Mouse (Mus musculus): ENCODE data around the gene Nol6. TPM values are rescaled to one million over a fixed set of nuclear protein-coding genes. Genes with fewer than 3 reads are reported as not detected.

The Nol6 gene
- polyA plus RNA-seq, 1 experiment = 15.9 TPM

- peaks cover 7% of the 10 kb centered on the region for H3K4me1 ChIP-seq (ENCODE audit: control insufficient read depth, insufficient read depth, low read length)
Observed at GRCm38 (mm10) chr4:41102901-41103300, 21.4 kb downstream of the Nol6 start.

GRCm38 (mm10) chr4:41100986-41101385 lies 23.3 kb downstream of the Nol6 start:
- H3K27ac ChIP-seq (ENCODE audit: control insufficient read depth, insufficient read depth, low read depth, low read length) = no peak overlapping the region
- no peaks in the 10 kb centered on the region for H3K36me3 ChIP-seq (ENCODE audit: control insufficient read depth, insufficient read depth, low read length)
- H3K27me3 ChIP-seq (ENCODE audit: control insufficient read depth, insufficient read depth, low read length) = no peaks in the 10 kb centered on the region; the same call in 1 of the 2 replicates
- peaks cover 11% of the 10 kb centered on the region for H3K4me1 ChIP-seq (ENCODE audit: control insufficient read depth, insufficient read depth, low read length)
- TF ChIP-seq POLR2A (IDR thresholded peaks at IDR 0.05; ENCODE audit: control insufficient read depth, low read depth, low read length) (no peak), CTCF (IDR thresholded peaks at IDR 0.05; ENCODE audit: control insufficient read depth, insufficient read depth, insufficient replicate concordance, low read depth, low read length) (no peak)
- H3K4me3 ChIP-seq (ENCODE audit: control insufficient read depth, low read depth, low read length) = no peak overlapping the region

More at GRCm38 (mm10) chr4:41102901-41103300, 21.4 kb downstream of the Nol6 start:
- no peak for TF ChIP-seq CTCF (IDR thresholded peaks at IDR 0.05; ENCODE audit: control insufficient read depth, insufficient read depth, insufficient replicate concordance, low read depth, low read length)
- TF ChIP-seq POLR2A (IDR thresholded peaks at IDR 0.05; ENCODE audit: control insufficient read depth, low read depth, low read length) = no peak
- Histone ChIP-seq H3K36me3 (ENCODE audit: control insufficient read depth, insufficient read depth, low read length) (no peaks in the 10 kb centered on the region), H3K4me3 (ENCODE audit: control insufficient read depth, low read depth, low read length) (no peak overlapping the region), H3K27me3 (ENCODE audit: control insufficient read depth, insufficient read depth, low read length) (no peaks in the 10 kb centered on the region), H3K27ac (ENCODE audit: control insufficient read depth, insufficient read depth, low read depth, low read length) (no peak overlapping the region)

GRCm38 (mm10) chr4:41098577-41098951 lies 25.7 kb downstream of the Nol6 start:
- TF ChIP-seq POLR2A (IDR thresholded peaks at IDR 0.05; ENCODE audit: control insufficient read depth, low read depth, low read length) = no peak
- TF ChIP-seq CTCF (IDR thresholded peaks at IDR 0.05; ENCODE audit: control insufficient read depth, insufficient read depth, insufficient replicate concordance, low read depth, low read length) = no peak
- Histone ChIP-seq H3K27ac (ENCODE audit: control insufficient read depth, insufficient read depth, low read depth, low read length) (no peak overlapping the region), H3K4me3 (ENCODE audit: control insufficient read depth, low read depth, low read length) (peak overlapping the region; percentile 39), H3K36me3 (ENCODE audit: control insufficient read depth, insufficient read depth, low read length) (no peaks in the 10 kb centered on the region), H3K4me1 (ENCODE audit: control insufficient read depth, insufficient read depth, low read length) (peaks cover 15% of the 10 kb centered on the region), H3K27me3 (ENCODE audit: control insufficient read depth, insufficient read depth, low read length) (no peaks in the 10 kb centered on the region; the same call in 1 of the 2 replicates)

DNA sequence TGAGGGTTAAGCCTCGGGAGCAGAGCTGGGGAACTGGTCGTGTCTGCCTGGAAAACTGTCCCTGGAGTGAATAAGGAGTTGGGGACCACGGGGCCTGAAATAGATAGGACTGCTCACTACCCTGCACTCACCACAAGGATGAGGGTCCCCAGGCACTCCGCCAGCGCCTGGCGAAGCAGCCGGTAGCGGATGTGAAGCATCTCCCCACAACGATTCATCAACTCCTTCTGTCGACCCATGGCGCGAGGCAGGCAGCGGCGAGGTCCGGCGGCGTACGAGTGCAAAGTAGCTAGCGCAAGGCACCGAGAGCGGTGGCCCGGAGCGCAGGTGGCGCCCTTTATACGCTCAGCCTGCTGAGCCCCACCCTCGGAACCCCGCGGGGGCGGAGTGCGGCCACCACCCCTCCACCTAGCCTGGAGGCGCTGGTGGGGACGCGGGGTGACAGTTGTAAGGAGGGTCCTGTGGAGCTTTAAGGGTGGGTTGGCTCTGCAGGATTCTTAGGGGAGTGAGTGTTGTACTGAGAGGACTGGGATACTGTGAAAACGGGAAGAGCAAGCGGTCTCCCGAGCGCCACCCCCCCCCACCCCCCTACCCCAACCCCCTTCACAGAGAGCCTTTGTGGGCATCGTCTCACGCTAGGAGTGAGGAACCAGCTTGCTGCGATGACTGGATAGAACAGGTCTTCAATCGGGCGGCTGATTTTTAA lies 26.2 kb downstream of the Nol6 start, which contains the start of gene Aqp3:
Aqp3 (minus strand) TSS at position 313 of the 706 bp plus-strand sequence.
- no peak for TF ChIP-seq POLR2A (IDR thresholded peaks at IDR 0.05; ENCODE audit: control insufficient read depth, low read depth, low read length)
- no peak for TF ChIP-seq CTCF (IDR thresholded peaks at IDR 0.05; ENCODE audit: control insufficient read depth, insufficient read depth, insufficient replicate concordance, low read depth, low read length)
- peaks cover 18% of the 10 kb centered on the region for H3K4me1 ChIP-seq (ENCODE audit: control insufficient read depth, insufficient read depth, low read length)
- no peaks in the 10 kb centered on the region; the same call in 1 of the 2 replicates for H3K27me3 ChIP-seq (ENCODE audit: control insufficient read depth, insufficient read depth, low read length)
- no peak within 1 kb of the TSS for H3K27ac ChIP-seq (ENCODE audit: control insufficient read depth, insufficient read depth, low read depth, low read length)
- no peaks in the 10 kb centered on the region for H3K36me3 ChIP-seq (ENCODE audit: control insufficient read depth, insufficient read depth, low read length)
- peak within 1 kb of the TSS; percentile 61 for H3K4me3 ChIP-seq (ENCODE audit: control insufficient read depth, low read depth, low read length)

- Histone ChIP-seq H3K36me3 (ENCODE audit: control insufficient read depth, insufficient read depth, low read length) (no peaks in the 10 kb centered on the region), H3K27me3 (ENCODE audit: control insufficient read depth, insufficient read depth, low read length) (no peaks in the 10 kb centered on the region; the same call in 1 of the 2 replicates), H3K4me3 (ENCODE audit: control insufficient read depth, low read depth, low read length) (peak overlapping the region; percentile 61), H3K27ac (ENCODE audit: control insufficient read depth, insufficient read depth, low read depth, low read length) (no peak overlapping the region), H3K4me1 (ENCODE audit: control insufficient read depth, insufficient read depth, low read length) (peaks cover 18% of the 10 kb centered on the region)
- TF ChIP-seq POLR2A (IDR thresholded peaks at IDR 0.05; ENCODE audit: control insufficient read depth, low read depth, low read length) (no peak), CTCF (IDR thresholded peaks at IDR 0.05; ENCODE audit: control insufficient read depth, insufficient read depth, insufficient replicate concordance, low read depth, low read length) (no peak)
Observed at GRCm38 (mm10) chr4:41097381-41097780, 26.9 kb downstream of the Nol6 start.

DNA sequence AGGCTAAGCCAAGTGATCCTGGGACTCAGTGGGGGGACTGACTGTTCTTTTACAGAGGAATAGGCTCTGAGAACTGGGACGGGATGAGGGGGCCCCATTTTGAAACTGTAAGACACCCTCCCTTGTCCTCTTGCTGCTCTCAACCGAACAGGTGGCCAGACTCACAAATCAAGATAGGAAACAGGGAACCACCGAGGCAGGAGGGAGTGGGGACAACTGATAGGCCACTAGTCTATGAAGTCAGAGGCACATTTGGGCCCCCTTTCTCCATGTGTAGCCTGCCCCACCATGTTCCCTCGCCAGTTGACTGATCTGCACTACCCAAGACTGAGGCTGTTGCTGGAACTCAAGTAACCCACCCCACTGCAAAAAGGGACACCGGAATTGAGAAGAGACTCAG lies 27.5 kb downstream of the Nol6 start:
- Histone ChIP-seq H3K27me3 (ENCODE audit: control insufficient read depth, insufficient read depth, low read length) (no peaks in the 10 kb centered on the region; the same call in 1 of the 2 replicates), H3K4me3 (ENCODE audit: control insufficient read depth, low read depth, low read length) (no peak overlapping the region), H3K27ac (ENCODE audit: control insufficient read depth, insufficient read depth, low read depth, low read length) (no peak overlapping the region), H3K36me3 (ENCODE audit: control insufficient read depth, insufficient read depth, low read length) (no peaks in the 10 kb centered on the region), H3K4me1 (ENCODE audit: control insufficient read depth, insufficient read depth, low read length) (peaks cover 18% of the 10 kb centered on the region)
- TF ChIP-seq POLR2A (IDR thresholded peaks at IDR 0.05; ENCODE audit: control insufficient read depth, low read depth, low read length) = no peak

DNA sequence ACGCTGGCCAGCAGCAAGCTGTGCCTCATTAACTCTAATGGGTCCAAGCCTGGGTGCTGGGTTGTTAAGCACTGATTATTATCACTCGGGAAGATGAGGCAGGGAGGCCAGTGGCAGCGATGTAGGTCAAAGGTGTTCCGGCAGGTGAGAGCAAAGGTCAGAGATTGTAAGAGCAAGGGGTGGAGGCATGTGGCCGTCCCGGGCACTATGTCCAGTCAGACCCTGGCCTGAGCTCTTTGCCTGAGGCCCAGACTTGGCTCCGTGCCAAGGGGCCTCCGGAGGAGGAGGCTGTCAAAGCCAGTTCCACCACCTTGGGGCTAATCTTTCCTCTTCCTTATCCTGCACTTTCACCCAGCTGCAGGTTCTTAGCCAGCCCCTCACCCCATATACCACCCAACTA lies 28.1 kb downstream of the Nol6 start:
- Histone ChIP-seq H3K27me3 (ENCODE audit: control insufficient read depth, insufficient read depth, low read length) (no peaks in the 10 kb centered on the region; the same call in 1 of the 2 replicates), H3K36me3 (ENCODE audit: control insufficient read depth, insufficient read depth, low read length) (no peaks in the 10 kb centered on the region), H3K4me1 (ENCODE audit: control insufficient read depth, insufficient read depth, low read length) (peaks cover 18% of the 10 kb centered on the region), H3K4me3 (ENCODE audit: control insufficient read depth, low read depth, low read length) (no peak overlapping the region), H3K27ac (ENCODE audit: control insufficient read depth, insufficient read depth, low read depth, low read length) (no peak overlapping the region)
- TF ChIP-seq POLR2A (IDR thresholded peaks at IDR 0.05; ENCODE audit: control insufficient read depth, low read depth, low read length) (no peak), CTCF (IDR thresholded peaks at IDR 0.05; ENCODE audit: control insufficient read depth, insufficient read depth, insufficient replicate concordance, low read depth, low read length) (no peak)

Measured in testis, adult 2 months (tissue).